Mouse (Mus musculus) forebrain, embryonic 14.5 days (tissue): Measurements from ENCODE around the gene Sost. TPM values are rescaled to one million over a fixed set of nuclear protein-coding genes. Genes with fewer than 3 reads are reported as not detected.
A peak's percentile ranks its signal among the peaks of the same experiment; 100 is the strongest.

Experiments used
- ATAC-seq: fragments of 200-750 bp; cut with Nextera tagmentation; 2 replicates; pipeline ENCODE4 v1.8.0; 2017; ENCODE audit warnings: mild to moderate bottlenecking, moderate library complexity
- DNase-seq: peaks from one replicate; pipeline ENCODE4 v3.0.0-alpha.2; 2015; ENCODE audit warnings: low spot score
- H3K27ac ChIP-seq: fragments of 300-500 bp; sonication (generic); 2 replicates; pipeline ENCODE4 v1.5.1; 2014; ENCODE audit warnings: low read depth, mild to moderate bottlenecking, control low read depth, low read length, moderate library complexity
- H3K27me3 ChIP-seq: fragments of 300-500 bp; sonication (generic); replicated peaks from 2 replicates; pipeline ENCODE4 v1.6.1; 2014; ENCODE audit warnings: low read length, control low read depth, mixed read lengths; ENCODE audit not compliant: control insufficient read depth, insufficient read depth
- H3K36me3 ChIP-seq: fragments of 300-500 bp; sonication (generic); 2 replicates; pipeline ENCODE4 v1.6.1; 2014; ENCODE audit warnings: low read length, control low read depth; ENCODE audit not compliant: control insufficient read depth, insufficient read depth
- H3K4me1 ChIP-seq: fragments of 300-500 bp; sonication (generic); 2 replicates; pipeline ENCODE4 v1.6.1; 2014; ENCODE audit warnings: antibody characterized with exemption, low read length, control low read depth; ENCODE audit not compliant: control insufficient read depth, insufficient read depth
- H3K4me2 ChIP-seq: fragments of 300-500 bp; sonication (generic); 2 replicates; pipeline ENCODE4 v1.6.1; 2014; ENCODE audit warnings: mild to moderate bottlenecking, control low read depth, low read length
- H3K4me3 ChIP-seq: fragments of 300-500 bp; sonication (generic); 2 replicates; pipeline ENCODE4 v1.5.1; 2014; ENCODE audit warnings: low read depth, low read length, control low read depth
- H3K9ac ChIP-seq: fragments of 300-500 bp; sonication (generic); 2 replicates; pipeline ENCODE4 v1.6.1; 2014; ENCODE audit warnings: mild to moderate bottlenecking, low read length, control low read depth, moderate library complexity
- H3K9me3 ChIP-seq: fragments of 300-500 bp; sonication (generic); replicated peaks from 2 replicates; pipeline ENCODE4 v1.6.1; 2016; ENCODE audit warnings: low read length, control low read depth, mixed read lengths; ENCODE audit not compliant: control insufficient read depth
- WGBS: fragments of 180-500 bp; shearing (Covaris S2); extraction: QIAGEN DNeasy Blood & Tissue Kit; methylation state at CpG from one replicate; pipeline ENCODE4 v1.1.7; 2014; 5-methylcytosine and 5-hydroxymethylcytosine counted together
- polyA plus RNA-seq: library from polyadenylated mRNA; unstranded; fragments of >200 nt; fragmentation: Nextera tagmentation; extraction: Ambion mirVana; gene quantifications from 2 replicates; pipeline ENCODE4 v1.2.1, GENCODE M21; 2014

Gene Sost
- polyA plus RNA-seq, 1 experiment from 2014 or later, result not detected

DNA sequence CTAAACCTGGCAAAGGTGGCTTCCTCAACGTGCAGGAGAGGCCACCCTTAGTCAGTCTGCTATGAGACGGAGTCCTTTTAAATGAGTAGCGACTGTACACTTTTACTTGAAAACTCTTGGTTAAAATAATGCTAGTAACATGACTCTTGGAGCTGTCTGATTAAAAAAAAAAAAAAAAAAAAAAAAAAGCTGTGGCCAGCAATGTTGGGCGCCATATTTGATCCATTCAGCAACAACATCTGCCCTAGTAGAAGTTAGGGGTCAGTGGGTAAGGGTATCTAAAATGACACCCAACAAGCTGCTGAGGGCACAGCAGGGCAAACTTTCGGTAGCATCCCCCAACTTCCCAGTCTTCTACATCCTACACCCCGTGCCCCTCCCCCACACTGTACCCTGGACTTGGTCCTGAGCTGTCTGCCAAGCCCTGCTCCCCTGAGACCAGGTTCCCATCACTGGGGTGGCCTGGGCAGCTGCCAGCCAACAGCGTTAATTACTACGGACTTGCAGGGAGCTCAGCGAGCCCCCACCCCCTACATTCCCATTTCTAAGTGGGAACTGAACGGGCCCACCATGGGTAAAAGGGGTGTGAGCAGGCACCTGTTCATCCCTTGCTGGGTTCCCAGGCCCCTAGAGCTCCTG lies 39.7 kb downstream of the Sost start:
- Histone ChIP-seq H3K9me3 (no peaks in the 10 kb centered on the region), H3K4me3 (no peak overlapping the region), H3K9ac (no peak overlapping the region), H3K27me3 (no peaks in the 10 kb centered on the region), H3K4me1 (no peaks in the 10 kb centered on the region), H3K4me2 (no peak overlapping the region), H3K27ac (no peak overlapping the region), H3K36me3 (no peaks in the 10 kb centered on the region)
- DNase-seq (no peak), ATAC-seq (no peak)
- WGBS, result 71% methylated on average over 10 of the region's 10 CpGs

DNA sequence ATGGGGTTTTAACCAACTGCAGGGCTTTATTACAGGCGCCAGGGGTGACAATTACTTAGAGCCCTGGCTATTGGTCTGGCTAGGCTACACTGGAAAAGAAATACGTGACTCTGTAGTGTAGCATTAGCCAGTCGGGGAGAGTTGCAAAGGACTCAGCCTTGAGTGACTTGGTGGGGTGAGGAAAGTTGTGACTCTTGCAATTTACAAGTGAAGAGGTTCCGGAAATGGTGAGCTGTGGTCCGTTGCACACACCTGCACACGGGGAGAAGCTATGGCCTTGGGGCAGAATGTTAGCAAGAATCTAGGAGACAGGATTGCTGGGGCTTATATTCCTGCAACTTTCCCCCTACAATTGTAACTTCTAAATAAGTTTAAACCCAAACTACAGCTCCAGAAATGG lies 41.2 kb downstream of the Sost start:
- Histone ChIP-seq H3K9ac (no peak overlapping the region), H3K36me3 (no peaks in the 10 kb centered on the region), H3K9me3 (no peaks in the 10 kb centered on the region), H3K27ac (no peak overlapping the region), H3K4me2 (no peak overlapping the region), H3K4me1 (no peaks in the 10 kb centered on the region), H3K4me3 (no peak overlapping the region), H3K27me3 (no peaks in the 10 kb centered on the region)
- DNase-seq (no peak), ATAC-seq (no peak)
- 77% methylated on average over 6 of the region's 6 CpGs for WGBS

DNA sequence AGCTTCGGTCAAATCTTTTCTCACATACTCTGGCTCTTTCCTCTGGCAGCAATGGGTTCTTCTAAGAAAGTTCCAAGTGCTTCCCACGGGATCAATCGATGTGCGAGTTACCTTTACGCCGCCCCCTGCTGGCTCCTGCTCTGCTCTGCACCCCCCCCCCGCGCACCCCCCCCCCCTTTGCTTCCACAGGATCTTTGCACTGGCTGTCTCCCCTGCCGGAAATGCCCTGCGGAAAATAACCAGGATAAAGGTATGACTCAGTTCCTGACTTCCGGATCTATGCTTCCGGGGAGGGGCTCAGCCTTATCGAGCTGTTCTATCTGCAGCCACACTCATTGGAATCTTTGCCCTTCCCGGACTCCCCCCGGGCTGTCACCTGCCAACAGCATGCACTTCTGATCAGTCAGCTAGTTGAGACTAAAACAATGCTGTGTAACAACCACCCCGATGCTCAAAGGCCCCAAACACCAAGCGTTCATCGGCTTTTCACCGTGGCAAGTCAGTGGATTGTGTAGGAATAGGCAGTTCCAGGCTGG lies 42.3 kb downstream of the Sost start:
- WGBS, result 85% methylated on average over 17 of the region's 19 CpGs
- no peak overlapping the region for H3K9ac ChIP-seq

DNA sequence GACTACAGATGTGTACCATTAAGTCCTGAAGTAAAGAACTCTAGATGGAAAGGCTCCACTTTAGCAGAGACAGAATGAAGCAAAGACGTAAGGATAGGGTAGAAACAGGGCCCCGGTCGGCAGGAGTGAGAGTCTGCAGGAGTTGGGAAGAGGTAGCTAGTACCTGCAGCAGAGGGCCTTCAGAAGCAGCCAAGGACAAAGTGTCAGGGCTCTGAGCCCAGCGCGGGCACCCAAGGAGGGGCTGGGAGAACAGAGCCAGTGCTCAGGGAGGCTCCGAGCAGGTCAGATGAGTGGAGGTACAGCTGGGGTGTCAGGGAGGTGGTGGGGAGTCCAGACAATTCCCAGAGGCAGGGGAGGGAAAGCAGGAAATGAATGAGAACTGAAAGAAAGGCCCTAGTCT lies 42.8 kb downstream of the Sost start:
- no peaks in the 10 kb centered on the region for H3K27me3 ChIP-seq
- no peaks in the 10 kb centered on the region for H3K36me3 ChIP-seq
- H3K4me1 ChIP-seq, result no peaks in the 10 kb centered on the region
- DNase-seq (no peak), ATAC-seq (no peak)
- no peak overlapping the region for H3K9ac ChIP-seq
- H3K4me3 ChIP-seq, result no peak overlapping the region
- no peak overlapping the region for H3K27ac ChIP-seq
- H3K4me2 ChIP-seq, result no peak overlapping the region
- no peaks in the 10 kb centered on the region for H3K9me3 ChIP-seq
- 88% methylated on average over 6 of the region's 6 CpGs for WGBS

More for the DNA sequence above, 42.3 kb downstream of the Sost start:
- DNase-seq, result no peak
- Histone ChIP-seq H3K36me3 (no peaks in the 10 kb centered on the region), H3K4me3 (no peak overlapping the region), H3K9me3 (no peaks in the 10 kb centered on the region), H3K27me3 (no peaks in the 10 kb centered on the region), H3K4me1 (no peaks in the 10 kb centered on the region), H3K27ac (no peak overlapping the region), H3K4me2 (no peak overlapping the region)
- no peak for ATAC-seq

DNA sequence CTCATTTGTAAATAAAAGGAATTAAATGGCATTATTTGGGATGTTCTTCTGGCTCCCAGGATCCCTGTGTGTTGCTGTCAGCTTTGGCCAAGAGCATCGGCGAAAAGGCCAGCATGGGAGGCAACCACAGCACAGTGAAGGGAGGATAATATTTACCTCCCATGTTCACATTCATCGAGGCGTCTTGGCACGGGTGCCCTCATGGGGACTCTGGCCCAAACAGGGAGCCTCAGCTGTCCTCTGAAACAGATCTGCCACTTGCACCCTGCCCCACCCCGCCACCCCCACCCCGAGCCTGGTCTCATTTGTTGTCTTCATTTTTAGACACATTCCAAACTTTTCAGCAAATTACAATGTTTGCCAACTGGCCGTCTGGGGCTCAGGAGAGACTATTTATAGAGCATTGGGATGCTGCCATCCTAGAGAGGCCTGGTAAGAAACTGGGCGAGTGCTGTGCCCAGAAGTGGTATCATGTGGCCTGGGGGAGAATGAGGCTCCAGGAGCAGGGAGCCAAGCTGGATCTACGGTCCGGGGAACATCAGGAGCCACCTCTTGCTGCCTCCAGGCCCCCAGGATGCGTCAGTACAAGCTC lies 45.4 kb downstream of the Sost start:
- WGBS, result 84% methylated on average over 12 of the region's 12 CpGs
- H3K4me1 ChIP-seq, result no peaks in the 10 kb centered on the region
- H3K27ac ChIP-seq, result no peak overlapping the region
- H3K4me2 ChIP-seq, result no peak overlapping the region
- H3K36me3 ChIP-seq, result no peaks in the 10 kb centered on the region
- no peaks in the 10 kb centered on the region for H3K9me3 ChIP-seq
- peak; percentile 16 for DNase-seq
- H3K27me3 ChIP-seq, result peaks cover 4% of the 10 kb centered on the region; the same call in 1 of the 2 replicates
- no peak for ATAC-seq
- H3K9ac ChIP-seq, result no peak overlapping the region
- no peak overlapping the region for H3K4me3 ChIP-seq

DNA sequence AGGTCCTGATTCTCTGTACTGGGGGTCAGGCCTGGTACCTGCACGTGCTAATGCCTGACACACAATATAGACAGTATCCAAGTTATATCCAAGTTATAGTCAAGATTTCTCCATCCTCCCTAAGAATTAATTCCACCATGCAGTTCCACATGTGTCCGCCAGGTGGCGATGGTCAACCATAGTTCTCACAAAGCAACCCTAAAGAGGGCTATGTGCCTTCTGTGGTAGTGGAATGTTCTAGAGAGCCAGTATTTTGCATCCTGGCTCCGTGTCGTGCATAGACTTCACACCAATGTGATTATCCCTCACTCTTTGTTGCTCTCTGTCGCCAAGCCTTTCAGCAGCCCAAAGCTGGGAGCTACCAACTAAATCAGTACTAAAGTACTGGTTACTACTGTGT lies 47.2 kb downstream of the Sost start:
- ATAC-seq (peak; percentile 62; the same call in 1 of the 2 replicates), DNase-seq (peak; percentile 90)
- under 1% methylated on average over 6 of the region's 6 CpGs for WGBS
- H3K4me1 ChIP-seq, result no peaks in the 10 kb centered on the region
- H3K4me2 ChIP-seq, result no peak overlapping the region
- no peak overlapping the region; the same call in 1 of the 2 replicates for H3K9ac ChIP-seq
- H3K27me3 ChIP-seq, result peaks cover 4% of the 10 kb centered on the region; the same call in 1 of the 2 replicates
- no peak overlapping the region for H3K27ac ChIP-seq
- H3K9me3 ChIP-seq, result no peaks in the 10 kb centered on the region
- H3K4me3 ChIP-seq, result no peak overlapping the region
- H3K36me3 ChIP-seq, result no peaks in the 10 kb centered on the region

DNA sequence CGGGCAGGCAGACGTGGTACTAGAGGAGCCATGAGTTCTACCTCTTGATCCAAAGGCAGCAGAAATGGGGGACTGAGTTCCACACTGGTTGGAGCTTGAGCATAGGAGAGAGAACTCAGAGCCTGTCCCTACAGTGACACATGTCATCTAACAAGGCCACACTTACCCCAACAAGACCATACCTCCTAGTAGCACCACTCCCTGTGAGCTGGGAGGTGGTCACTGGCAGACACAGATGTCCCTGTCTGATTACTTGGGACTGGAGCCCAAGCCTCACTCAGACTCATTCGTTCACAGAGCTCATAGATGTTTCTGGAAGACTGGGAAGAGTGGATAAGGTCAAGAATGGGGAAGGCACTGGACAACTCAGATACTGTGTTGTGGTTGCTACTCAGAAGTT lies 48.2 kb downstream of the Sost start:
- Histone ChIP-seq H3K27me3 (peaks cover 4% of the 10 kb centered on the region; the same call in 1 of the 2 replicates), H3K4me1 (no peaks in the 10 kb centered on the region), H3K9me3 (no peaks in the 10 kb centered on the region), H3K27ac (no peak overlapping the region), H3K9ac (no peak overlapping the region), H3K36me3 (no peaks in the 10 kb centered on the region), H3K4me3 (no peak overlapping the region), H3K4me2 (no peak overlapping the region)
- DNase-seq (no peak), ATAC-seq (no peak)
- 64% methylated on average over 3 of the region's 3 CpGs for WGBS

DNA sequence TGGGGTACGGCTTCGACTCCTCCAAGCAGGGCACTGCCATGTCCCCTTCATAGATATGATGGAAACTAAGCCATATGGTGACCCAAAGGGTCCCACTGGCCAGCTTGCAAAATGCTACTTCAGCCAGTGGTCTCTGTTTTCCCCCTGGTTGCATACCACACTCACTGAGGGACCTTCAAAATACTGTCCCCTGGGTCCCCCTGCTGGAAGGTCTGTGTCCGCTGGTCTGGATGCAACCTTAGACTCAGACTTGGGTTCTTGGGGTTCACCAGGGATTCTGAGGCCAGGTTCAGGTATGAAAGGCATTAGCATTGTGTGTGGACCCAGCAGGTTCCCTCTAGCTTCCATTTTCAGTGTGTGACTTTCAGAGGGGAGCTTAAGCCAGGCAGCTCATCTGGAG lies 50.0 kb downstream of the Sost start:
- ATAC-seq (no peak), DNase-seq (no peak)
- Histone ChIP-seq H3K9me3 (no peaks in the 10 kb centered on the region), H3K36me3 (no peaks in the 10 kb centered on the region), H3K9ac (no peak overlapping the region), H3K27ac (no peak overlapping the region), H3K4me3 (no peak overlapping the region), H3K27me3 (peaks cover 4% of the 10 kb centered on the region; the same call in 1 of the 2 replicates), H3K4me2 (no peak overlapping the region), H3K4me1 (no peaks in the 10 kb centered on the region)
- WGBS, result 74% methylated on average over 3 of the region's 3 CpGs

DNA sequence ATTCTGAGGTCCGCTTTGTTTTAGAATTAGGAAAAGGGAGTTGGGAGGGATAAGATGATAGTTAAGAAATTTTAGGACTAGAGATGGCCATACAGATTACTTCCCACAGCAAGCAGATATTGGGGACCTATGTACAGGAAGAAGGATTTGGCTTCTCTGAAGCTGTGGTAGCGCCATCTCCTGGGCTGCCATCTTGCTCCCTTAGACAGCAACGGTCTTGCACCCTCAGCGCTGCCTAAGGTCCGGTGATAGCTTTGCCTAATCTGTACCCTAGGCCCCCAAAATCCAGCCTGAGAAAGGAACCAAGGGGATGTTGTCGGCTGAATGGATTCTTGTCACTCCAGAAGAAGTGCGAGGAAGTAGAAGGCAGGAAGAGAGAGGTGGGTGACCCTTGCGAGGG lies 53.2 kb downstream of the Sost start:
- no peak overlapping the region for H3K4me2 ChIP-seq
- H3K9ac ChIP-seq, result no peak overlapping the region
- H3K4me1 ChIP-seq, result no peaks in the 10 kb centered on the region
- no peak overlapping the region for H3K4me3 ChIP-seq
- H3K27me3 ChIP-seq, result peaks cover 4% of the 10 kb centered on the region; the same call in 1 of the 2 replicates
- DNase-seq (no peak), ATAC-seq (no peak)
- H3K36me3 ChIP-seq, result no peaks in the 10 kb centered on the region
- no peaks in the 10 kb centered on the region for H3K9me3 ChIP-seq
- H3K27ac ChIP-seq, result no peak overlapping the region
- 62% methylated on average over 8 of the region's 8 CpGs for WGBS
